Mouse (Mus musculus) neural tube, embryonic 15.5 days (tissue): ENCODE results near the gene Tnrc6b. TPM values are rescaled to one million over a fixed set of nuclear protein-coding genes. Genes with fewer than 3 reads are reported as not detected.

ENCODE experiments used
- ATAC-seq: fragments of 200-750 bp; cut with Nextera tagmentation; 2 replicates; pipeline ENCODE4 v1.8.0; 2017; ENCODE audit warnings: mild to moderate bottlenecking, moderate TSS enrichment, moderate library complexity; ENCODE audit not compliant: low FRiP score
- H3K27ac ChIP-seq: fragments of 300-500 bp; sonication (generic); replicated peaks from 2 replicates; pipeline ENCODE4 v1.5.1; 2015; ENCODE audit warnings: mild to moderate bottlenecking, inconsistent platforms
- H3K27me3 ChIP-seq: fragments of 300-500 bp; sonication (generic); replicated peaks from 2 replicates; pipeline ENCODE4 v1.6.1; 2015; ENCODE audit warnings: inconsistent platforms
- H3K36me3 ChIP-seq: fragments of 300-500 bp; sonication (generic); 2 replicates; pipeline ENCODE4 v1.6.1; 2015; ENCODE audit warnings: inconsistent platforms
- H3K4me1 ChIP-seq: fragments of 300-500 bp; sonication (generic); 2 replicates; pipeline ENCODE4 v1.6.1; 2015; ENCODE audit warnings: inconsistent platforms
- H3K4me2 ChIP-seq: fragments of 300-500 bp; sonication (generic); 2 replicates; pipeline ENCODE4 v1.6.1; 2015; ENCODE audit warnings: inconsistent platforms, mild to moderate bottlenecking, moderate library complexity
- H3K4me3 ChIP-seq: fragments of 300-500 bp; sonication (generic); replicated peaks from 2 replicates; pipeline ENCODE4 v1.5.1; 2015; ENCODE audit warnings: mild to moderate bottlenecking, inconsistent platforms
- H3K9ac ChIP-seq: fragments of 300-500 bp; sonication (generic); replicated peaks from 2 replicates; pipeline ENCODE4 v1.6.1; 2015; ENCODE audit warnings: mild to moderate bottlenecking, inconsistent platforms
- H3K9me3 ChIP-seq: fragments of 300-500 bp; sonication (generic); replicated peaks from 2 replicates; pipeline ENCODE4 v1.6.1; 2016; ENCODE audit warnings: inconsistent platforms
- WGBS: fragments of 180-500 bp; shearing (Covaris S2); methylation state at CpG from one replicate; pipeline ENCODE4 v1.1.7; 2015; ENCODE audit warnings: mixed read lengths; 5-methylcytosine and 5-hydroxymethylcytosine counted together
- polyA plus RNA-seq: library from polyadenylated mRNA; unstranded; fragments of >200 nt; fragmentation: Nextera tagmentation; extraction: Ambion mirVana; gene quantifications from 2 replicates; pipeline ENCODE4 v1.2.1, GENCODE M21; 2015

Tnrc6b gene
- polyA plus RNA-seq, 1 experiment from 2014 or later: 33.2 TPM

GRCm38 (mm10) chr15:80771926-80772441 is 60.9 kb downstream of the Tnrc6b start:
- Histone ChIP-seq H3K27ac (no peak overlapping the region), H3K9ac (no peak overlapping the region), H3K4me1 (no peaks in the 10 kb centered on the region), H3K9me3 (no peaks in the 10 kb centered on the region), H3K4me3 (no peak overlapping the region), H3K36me3 (no peaks in the 10 kb centered on the region), H3K4me2 (no peak overlapping the region), H3K27me3 (no peaks in the 10 kb centered on the region)
- 59% methylated on average over 1 of the region's 1 CpGs for WGBS
- no peak for ATAC-seq

- no peaks in the 10 kb centered on the region for H3K36me3 ChIP-seq
- H3K4me2 ChIP-seq: no peak overlapping the region
- no peak for ATAC-seq
- no peak overlapping the region for H3K4me3 ChIP-seq
- H3K4me1 ChIP-seq: no peaks in the 10 kb centered on the region
- WGBS: 93% methylated on average over 1 of the region's 1 CpGs
- H3K9ac ChIP-seq: no peak overlapping the region
- H3K9me3 ChIP-seq: no peaks in the 10 kb centered on the region
- H3K27ac ChIP-seq: no peak overlapping the region
- no peaks in the 10 kb centered on the region for H3K27me3 ChIP-seq
These were observed 63.6 kb downstream of the Tnrc6b start for GRCm38 (mm10) chr15:80774666-80775065.

GRCm38 (mm10) chr15:80779006-80779405 is 67.9 kb downstream of the Tnrc6b start:
- Histone ChIP-seq H3K27ac (no peak overlapping the region), H3K4me3 (no peak overlapping the region), H3K9ac (no peak overlapping the region), H3K36me3 (no peaks in the 10 kb centered on the region), H3K4me2 (no peak overlapping the region), H3K4me1 (no peaks in the 10 kb centered on the region), H3K27me3 (no peaks in the 10 kb centered on the region), H3K9me3 (no peaks in the 10 kb centered on the region)
- WGBS: 68% methylated on average over 3 of the region's 3 CpGs
- no peak for ATAC-seq

- H3K4me1 ChIP-seq: no peaks in the 10 kb centered on the region
- H3K27me3 ChIP-seq: no peaks in the 10 kb centered on the region
- H3K27ac ChIP-seq: no peak overlapping the region
- 93% methylated on average over 5 of the region's 5 CpGs for WGBS
- no peak for ATAC-seq
- H3K36me3 ChIP-seq: no peaks in the 10 kb centered on the region
- no peak overlapping the region for H3K4me3 ChIP-seq
- no peaks in the 10 kb centered on the region for H3K9me3 ChIP-seq
- no peak overlapping the region for H3K4me2 ChIP-seq
- no peak overlapping the region for H3K9ac ChIP-seq
These were observed 69.1 kb downstream of the Tnrc6b start for GRCm38 (mm10) chr15:80780154-80780751.

GRCm38 (mm10) chr15:80781218-80781806 is 70.2 kb downstream of the Tnrc6b start:
- no peaks in the 10 kb centered on the region for H3K36me3 ChIP-seq
- no peaks in the 10 kb centered on the region for H3K27me3 ChIP-seq
- H3K4me1 ChIP-seq: no peaks in the 10 kb centered on the region
- 95% methylated on average over 5 of the region's 5 CpGs for WGBS
- H3K9ac ChIP-seq: no peak overlapping the region
- ATAC-seq: no peak
- H3K27ac ChIP-seq: no peak overlapping the region
- H3K4me2 ChIP-seq: no peak overlapping the region
- no peak overlapping the region for H3K4me3 ChIP-seq
- H3K9me3 ChIP-seq: no peaks in the 10 kb centered on the region

- Histone ChIP-seq H3K9ac (no peak overlapping the region), H3K4me3 (no peak overlapping the region), H3K27ac (no peak overlapping the region), H3K27me3 (no peaks in the 10 kb centered on the region), H3K4me1 (no peaks in the 10 kb centered on the region), H3K36me3 (no peaks in the 10 kb centered on the region), H3K9me3 (no peaks in the 10 kb centered on the region), H3K4me2 (no peak overlapping the region)
- WGBS: 67% methylated on average over 7 of the region's 7 CpGs
- no peak for ATAC-seq
These were observed 73.4 kb downstream of the Tnrc6b start for GRCm38 (mm10) chr15:80784553-80784971.

- Histone ChIP-seq H3K36me3 (no peaks in the 10 kb centered on the region), H3K4me3 (no peak overlapping the region), H3K4me1 (no peaks in the 10 kb centered on the region), H3K9me3 (no peaks in the 10 kb centered on the region), H3K27ac (no peak overlapping the region), H3K9ac (no peak overlapping the region), H3K4me2 (no peak overlapping the region), H3K27me3 (no peaks in the 10 kb centered on the region)
- no peak for ATAC-seq
- 76% methylated on average over 1 of the region's 1 CpGs for WGBS
These were observed 74.6 kb downstream of the Tnrc6b start for GRCm38 (mm10) chr15:80785699-80786098.

GRCm38 (mm10) chr15:80787746-80788145 is 76.6 kb downstream of the Tnrc6b start:
- no peaks in the 10 kb centered on the region for H3K36me3 ChIP-seq
- no peaks in the 10 kb centered on the region for H3K27me3 ChIP-seq
- no peak overlapping the region for H3K4me2 ChIP-seq
- no peak for ATAC-seq
- WGBS: 93% methylated on average over 4 of the region's 4 CpGs
- no peak overlapping the region for H3K27ac ChIP-seq
- no peaks in the 10 kb centered on the region for H3K4me1 ChIP-seq
- no peak overlapping the region for H3K9ac ChIP-seq
- no peaks in the 10 kb centered on the region for H3K9me3 ChIP-seq
- no peak overlapping the region for H3K4me3 ChIP-seq

GRCm38 (mm10) chr15:80792556-80792955 is 81.4 kb downstream of the Tnrc6b start:
- H3K27ac ChIP-seq: no peak overlapping the region

GRCm38 (mm10) chr15:80795076-80795475 is 84.0 kb downstream of the Tnrc6b start:
- Histone ChIP-seq H3K27me3 (no peaks in the 10 kb centered on the region), H3K9ac (no peak overlapping the region), H3K36me3 (no peaks in the 10 kb centered on the region), H3K4me2 (no peak overlapping the region), H3K9me3 (no peaks in the 10 kb centered on the region), H3K4me1 (peaks cover 13% of the 10 kb centered on the region), H3K4me3 (no peak overlapping the region), H3K27ac (no peak overlapping the region)
- 77% methylated on average over 1 of the region's 1 CpGs for WGBS
- no peak for ATAC-seq

More at GRCm38 (mm10) chr15:80792556-80792955, 81.4 kb downstream of the Tnrc6b start:
- Histone ChIP-seq H3K36me3 (no peaks in the 10 kb centered on the region), H3K9ac (no peak overlapping the region), H3K4me2 (no peak overlapping the region), H3K4me1 (peaks cover 10% of the 10 kb centered on the region), H3K4me3 (no peak overlapping the region), H3K27me3 (no peaks in the 10 kb centered on the region), H3K9me3 (no peaks in the 10 kb centered on the region)
- no peak for ATAC-seq
- 81% methylated on average over 3 of the region's 3 CpGs for WGBS

GRCm38 (mm10) chr15:80797757-80798156 is 86.6 kb downstream of the Tnrc6b start:
- Histone ChIP-seq H3K4me1 (peaks cover 36% of the 10 kb centered on the region), H3K4me3 (peak overlapping the region; percentile 55), H3K9ac (peak overlapping the region; percentile 67), H3K4me2 (peak overlapping the region; percentile 72), H3K36me3 (no peaks in the 10 kb centered on the region), H3K27ac (peak overlapping the region; percentile 90), H3K27me3 (no peaks in the 10 kb centered on the region), H3K9me3 (no peaks in the 10 kb centered on the region)
- ATAC-seq: peak; percentile 66
- 0% methylated on average over 6 of the region's 6 CpGs for whole genome bisulfite sequencing

GRCm38 (mm10) chr15:80798367-80799073 is 87.4 kb downstream of the Tnrc6b start:
- H3K4me3 ChIP-seq: peak overlapping the region; percentile 55
- H3K9me3 ChIP-seq: no peaks in the 10 kb centered on the region
- peak overlapping the region; percentile 90 for H3K27ac ChIP-seq
- H3K4me1 ChIP-seq: peaks cover 43% of the 10 kb centered on the region
- peak overlapping the region; percentile 67 for H3K9ac ChIP-seq
- no peaks in the 10 kb centered on the region for H3K36me3 ChIP-seq
- H3K4me2 ChIP-seq: peak overlapping the region; percentile 80
- peak; percentile 91 for ATAC-seq
- WGBS: under 1% methylated on average over 17 of the region's 17 CpGs
- no peaks in the 10 kb centered on the region for H3K27me3 ChIP-seq
